Mouse (Mus musculus) ovary, adult 18-20 months (tissue): ENCODE data around the gene Dcaf1.

Source experiments
- DNase-seq: peaks from one replicate; pipeline ENCODE4 v3.0.0; 2022; ENCODE audit warnings: low spot score, mixed read lengths

The Dcaf1 gene

GRCm38 (mm10) chr9:106906597-106906996 is 84.9 kb downstream of the Dcaf1 start:
- DNase-seq, result no peak

- no peak for DNase-seq
Measured at GRCm38 (mm10) chr9:106908174-106908573, 86.5 kb downstream of the Dcaf1 start.

- DNase-seq, result no peak
Measured at GRCm38 (mm10) chr9:106908715-106909114, 87.0 kb downstream of the Dcaf1 start.

- no peak for DNase-seq
Measured at GRCm38 (mm10) chr9:106911624-106912023, 90.0 kb downstream of the Dcaf1 start.

GRCm38 (mm10) chr9:106913759-106914158 is 92.1 kb downstream of the Dcaf1 start:
- DNase-seq, result no peak

- no peak for DNase-seq
Measured at GRCm38 (mm10) chr9:106914878-106915277, 93.2 kb downstream of the Dcaf1 start.
